Mouse (Mus musculus) spleen, postnatal 10 days (tissue): ENCODE results near the gene Pus7.
A peak's percentile ranks its signal among the peaks of the same experiment; 100 is the strongest.
"Not testable (repeated sequence)": the region's sequence is repeated elsewhere in the genome, so short reads cannot be mapped to it uniquely, and the experiment has no call there.

ENCODE experiments used
- DNase-seq, 2 experiments: peaks; one replicate each; pipeline ENCODE4 v3.0.0; 2021 to 2022; ENCODE audit warnings: low spot score in 2 of 2

The Pus7 gene

DNA sequence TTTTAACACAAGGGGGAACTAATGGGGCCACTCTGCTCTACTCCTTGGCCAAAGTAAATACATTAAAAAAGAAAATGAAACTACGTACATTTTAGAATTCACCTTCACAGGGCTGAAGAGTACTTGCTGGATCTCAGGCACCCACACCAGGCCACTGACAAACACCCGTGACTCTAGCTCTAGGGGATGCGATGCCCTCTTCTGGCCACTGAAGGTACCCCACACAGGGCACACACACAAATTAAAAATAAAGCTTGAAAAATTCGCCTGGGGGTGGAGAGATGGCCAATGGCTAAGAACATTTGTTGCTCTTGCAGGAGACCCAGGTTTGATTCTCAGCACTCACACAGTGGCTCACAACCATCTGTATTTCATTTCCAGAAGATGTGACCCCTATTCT lies 27.1 kb downstream of the Pus7 start:
- no peak for DNase-seq

DNA sequence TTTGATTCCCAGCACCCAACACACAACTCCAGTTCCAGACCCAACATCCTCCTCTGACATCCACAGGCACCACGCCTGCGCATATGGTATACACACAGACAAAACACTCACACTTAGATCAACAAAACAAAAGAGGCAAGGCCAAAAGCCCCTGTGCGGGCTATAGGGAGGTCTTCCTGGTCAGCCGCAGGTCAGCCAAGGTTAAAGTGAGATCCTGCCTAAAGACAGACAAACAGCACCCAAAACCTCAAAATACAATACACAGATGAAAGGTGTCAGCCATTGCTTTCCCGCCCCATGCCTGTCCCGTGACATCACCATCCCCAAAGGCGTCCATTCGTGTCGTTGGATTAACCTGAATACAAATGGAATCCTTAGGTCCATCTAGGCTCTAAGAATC lies 27.9 kb downstream of the Pus7 start:
- no peak for DNase-seq

DNA sequence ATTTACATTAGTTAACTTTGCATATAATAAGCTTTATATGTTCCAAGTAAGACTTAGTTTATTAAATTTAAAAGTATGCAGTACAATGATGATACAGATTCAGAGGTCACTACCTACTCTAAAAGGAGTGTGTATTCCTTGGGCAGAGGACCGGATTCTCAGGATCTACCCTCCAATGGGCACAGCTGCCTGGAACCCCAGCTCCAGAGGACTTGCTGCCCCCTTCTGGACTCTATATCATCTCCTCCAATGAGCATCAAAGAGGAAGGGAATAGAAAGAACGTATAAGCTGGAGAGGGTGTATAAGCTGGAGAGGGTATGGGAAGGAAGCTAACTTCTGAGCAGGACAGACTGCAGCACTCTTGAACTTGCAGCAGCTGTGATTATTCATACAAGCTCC lies 33.6 kb downstream of the Pus7 start:
- no peak for DNase-seq

DNA sequence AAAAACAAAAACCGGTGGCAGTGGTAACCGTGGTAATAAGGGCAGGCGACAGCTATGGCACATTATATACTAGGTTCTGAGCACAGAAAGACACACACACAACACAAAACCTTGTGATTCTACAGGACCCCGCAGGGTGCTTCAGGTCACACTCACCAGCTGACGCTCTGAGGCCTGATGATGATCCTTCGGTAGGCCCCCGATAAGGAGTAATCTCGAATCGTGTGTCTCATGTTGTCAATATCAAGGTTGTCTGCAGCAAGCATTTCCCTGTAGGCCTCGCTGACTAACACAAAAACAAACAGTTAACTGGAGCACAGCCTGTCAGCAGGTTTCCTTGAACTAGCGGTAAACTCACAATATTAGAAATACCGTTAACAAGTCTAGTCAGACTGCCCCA lies 40.2 kb downstream of the Pus7 start:
- no peak for DNase-seq

DNA sequence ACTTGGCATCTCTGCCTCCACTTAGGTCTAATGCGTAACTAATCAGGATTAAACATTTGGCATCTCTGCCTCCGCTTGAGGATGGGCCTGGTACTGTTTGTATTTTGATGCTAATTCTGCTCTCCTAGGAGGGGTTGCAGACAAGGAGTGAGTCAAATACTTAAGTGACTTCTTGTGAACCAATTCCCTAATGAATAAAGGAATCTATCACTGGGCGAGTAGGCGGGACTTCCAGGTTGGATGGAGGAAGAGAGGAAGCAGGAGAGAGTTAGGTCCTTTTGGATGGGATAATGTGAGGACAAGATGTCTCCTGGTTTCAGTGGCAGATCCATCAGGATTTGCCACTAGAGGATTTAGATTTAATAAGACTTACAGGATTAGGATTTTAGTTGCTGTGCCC lies 46.4 kb downstream of the Pus7 start:
- DNase-seq: no peak

DNA sequence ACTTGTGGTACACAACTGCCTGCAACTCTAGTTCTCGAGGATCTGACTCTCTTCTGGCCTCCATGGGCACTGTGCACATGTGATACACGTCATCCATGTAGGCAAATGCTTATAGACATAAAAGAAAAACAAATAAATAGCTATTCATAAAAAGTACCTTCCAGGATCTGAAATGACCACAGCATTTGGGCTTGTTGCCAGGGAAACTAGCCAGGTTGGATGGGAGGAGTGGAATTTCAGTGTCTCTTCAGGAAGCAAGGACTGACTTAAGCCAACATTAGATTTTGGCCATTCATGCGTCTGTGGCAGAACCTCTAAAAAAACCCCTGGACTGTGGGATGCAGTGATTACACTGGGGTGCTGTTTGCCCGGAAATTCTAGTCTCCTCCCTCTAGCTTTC lies 47.1 kb downstream of the Pus7 start:
- DNase-seq: no peak

DNA sequence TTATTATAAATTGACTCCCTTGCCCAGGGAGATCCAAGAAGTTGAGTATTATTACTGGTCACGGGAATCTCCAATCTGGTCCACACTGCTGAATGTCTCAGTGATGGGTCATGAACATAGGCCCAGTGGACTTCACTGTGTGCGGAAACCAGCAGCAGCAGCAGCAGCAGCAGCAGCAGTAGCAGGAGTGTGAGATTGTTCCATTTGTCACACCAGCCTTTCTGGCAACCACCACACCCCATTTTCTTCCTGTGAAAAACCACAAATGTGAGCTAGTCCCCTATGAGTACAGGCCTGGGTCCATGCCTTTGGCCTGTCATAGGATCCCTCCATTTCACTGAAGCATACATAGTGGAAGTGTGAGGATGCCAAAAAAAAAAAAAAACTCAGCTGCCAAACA lies 61.6 kb downstream of the Pus7 start:
- DNase-seq: no peak

DNA sequence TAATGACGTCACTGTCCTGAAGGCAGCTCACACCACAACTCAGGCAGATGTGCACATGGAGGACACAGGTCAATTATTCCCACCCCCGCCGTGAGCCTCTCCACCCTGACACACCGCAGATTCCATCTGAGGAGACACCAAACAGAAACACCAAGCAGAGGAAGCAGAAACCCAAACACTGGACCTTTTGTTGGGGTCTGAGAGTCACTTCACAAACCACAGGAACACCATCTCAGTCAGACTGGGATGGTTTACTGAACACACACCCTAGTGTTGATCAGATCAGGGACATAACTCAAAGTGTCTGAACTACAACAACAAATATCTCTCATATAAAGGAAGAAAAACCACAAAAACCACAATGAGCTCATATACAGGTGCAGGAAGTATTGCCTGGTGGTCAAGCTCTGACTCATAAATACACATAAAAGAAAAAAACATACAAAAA lies 64.6 kb downstream of the Pus7 start:
- DNase-seq: no peak

DNA sequence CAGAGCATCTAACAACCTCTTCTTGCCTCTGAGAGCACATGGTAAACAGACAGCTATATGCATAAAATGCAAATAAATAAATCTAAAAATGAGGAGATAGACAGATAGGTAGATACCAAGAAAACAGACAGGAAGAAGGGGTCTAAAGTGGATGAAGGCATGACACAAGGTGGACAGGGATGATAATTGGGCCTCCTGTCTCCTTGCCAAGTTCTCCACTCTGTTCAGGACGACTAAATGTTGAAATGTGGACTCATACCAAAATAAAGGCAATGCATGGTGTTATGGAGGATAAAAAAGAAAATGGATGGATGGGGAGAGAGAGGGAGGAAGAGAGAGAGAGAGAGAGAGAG lies 65.4 kb downstream of the Pus7 start:
- no peak for DNase-seq

DNA sequence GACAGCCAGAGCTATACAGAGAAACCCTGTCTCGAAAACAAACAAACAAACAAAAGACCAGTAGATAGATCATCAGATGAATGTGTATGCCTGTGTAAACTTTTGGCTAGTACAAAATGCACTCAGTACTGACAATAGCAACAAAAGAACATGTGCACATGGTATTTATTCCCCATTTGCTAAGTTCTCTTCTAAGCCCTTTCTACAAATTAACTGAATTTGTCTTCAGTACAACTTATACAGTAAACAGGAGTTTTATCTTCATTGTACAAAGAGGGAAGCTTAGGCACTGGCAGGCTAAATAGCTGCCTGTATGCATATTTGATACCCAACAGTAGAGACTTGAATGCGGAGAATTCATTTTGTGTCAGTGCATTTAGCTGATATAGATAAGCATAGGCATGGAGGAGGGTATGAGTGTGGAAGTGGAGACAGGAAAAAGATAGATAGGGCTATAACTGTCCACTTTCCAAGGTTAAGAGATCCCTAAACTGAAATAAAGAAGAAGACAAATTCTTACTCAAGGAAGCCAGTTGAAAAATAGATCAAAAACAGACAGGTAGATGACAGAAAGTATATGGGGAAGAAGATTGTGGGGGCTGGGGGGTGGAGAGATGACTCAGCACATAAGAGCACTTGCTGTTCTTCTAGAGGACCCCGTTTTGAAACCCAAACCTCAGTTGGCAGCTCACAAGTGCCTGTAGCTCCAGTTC lies 65.9 kb downstream of the Pus7 start:
- DNase-seq: no peak

DNA sequence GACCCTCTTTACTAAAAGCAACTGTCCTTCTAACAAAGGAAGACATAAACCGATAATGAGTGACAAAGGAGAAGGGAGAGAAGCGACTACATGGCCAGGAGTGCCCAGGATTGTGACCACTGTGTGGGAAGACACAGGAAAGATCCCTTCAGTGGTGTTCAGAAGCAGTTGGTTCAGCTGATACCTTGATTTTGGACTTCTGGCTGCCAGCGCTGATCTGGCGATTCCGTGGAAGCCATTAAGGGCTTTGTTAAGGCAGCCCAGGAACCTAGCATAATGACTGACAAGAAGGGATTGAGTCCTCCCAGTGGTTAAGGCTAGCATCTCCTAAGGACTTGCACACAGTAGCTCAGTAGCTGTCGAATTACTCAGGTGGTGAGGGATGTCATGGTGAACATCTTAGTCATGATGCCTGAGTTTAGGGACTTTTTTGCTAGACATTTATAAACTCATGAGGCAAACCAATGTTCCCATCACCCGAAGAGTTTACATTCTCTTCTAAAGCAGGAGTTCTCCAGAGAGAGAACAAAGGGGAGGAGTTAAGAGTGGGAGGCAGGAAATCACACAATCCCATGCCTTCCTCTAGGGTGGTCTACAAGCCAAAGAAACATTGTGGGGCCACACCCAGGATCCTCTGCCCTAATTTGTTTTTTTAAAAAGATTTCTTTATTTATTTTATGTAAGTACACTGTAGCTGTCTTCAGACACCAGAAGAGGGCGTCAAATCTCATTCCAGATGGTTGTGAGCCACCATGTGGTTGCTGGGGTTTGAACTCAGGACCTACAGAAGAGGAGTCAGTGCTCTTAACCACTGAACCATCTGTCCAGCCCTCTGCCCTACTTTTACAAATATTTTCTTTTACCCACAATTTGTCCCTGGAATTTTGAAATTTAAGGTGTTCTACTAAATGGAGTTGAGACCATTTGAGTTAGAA lies 69.8 kb downstream of the Pus7 start:
- DNase-seq: no peak

DNA sequence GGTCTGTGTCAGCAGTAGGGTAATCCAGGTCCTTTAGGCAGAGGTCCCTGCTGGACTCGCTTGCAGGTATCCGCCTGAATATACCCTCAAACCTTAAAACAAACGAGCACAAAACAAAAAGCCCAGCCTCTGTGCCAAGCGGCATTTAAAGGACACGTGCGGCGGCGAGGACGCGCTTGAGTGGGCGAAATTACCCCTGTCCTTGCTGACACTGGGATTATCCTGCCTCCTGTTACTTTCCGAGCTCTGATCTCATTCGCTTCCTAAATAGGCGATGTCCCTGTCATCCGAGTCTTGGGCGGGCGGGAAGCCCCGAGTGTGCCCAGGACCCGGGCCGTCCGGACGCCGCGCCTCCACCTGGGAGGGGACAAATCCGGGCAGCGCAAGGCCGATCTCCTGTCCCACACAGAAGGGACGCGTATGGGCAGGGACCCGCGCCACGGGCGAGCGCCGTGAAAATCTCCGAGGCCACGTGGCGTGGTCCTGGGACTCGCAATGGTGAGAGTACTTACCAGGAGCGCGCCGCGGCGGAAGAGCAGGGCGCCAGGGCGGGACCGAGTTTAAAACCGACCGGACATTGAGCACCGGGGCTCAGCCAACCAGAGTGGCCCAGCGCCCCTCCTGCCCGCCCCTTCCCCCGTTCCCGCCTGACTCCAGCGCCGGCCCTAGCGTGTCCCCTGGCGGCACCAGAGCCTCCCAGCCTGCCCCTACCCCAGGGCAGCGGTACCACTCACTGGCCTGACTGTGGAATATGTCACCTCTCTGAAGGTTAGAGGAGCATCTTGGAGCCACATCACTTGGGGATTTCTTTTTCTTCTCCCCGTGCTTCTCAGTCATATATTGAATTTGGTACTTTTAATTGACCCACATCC lies 71.1 kb downstream of the Pus7 start:
- peak; percentile 63 to 81 for DNase-seq

DNA sequence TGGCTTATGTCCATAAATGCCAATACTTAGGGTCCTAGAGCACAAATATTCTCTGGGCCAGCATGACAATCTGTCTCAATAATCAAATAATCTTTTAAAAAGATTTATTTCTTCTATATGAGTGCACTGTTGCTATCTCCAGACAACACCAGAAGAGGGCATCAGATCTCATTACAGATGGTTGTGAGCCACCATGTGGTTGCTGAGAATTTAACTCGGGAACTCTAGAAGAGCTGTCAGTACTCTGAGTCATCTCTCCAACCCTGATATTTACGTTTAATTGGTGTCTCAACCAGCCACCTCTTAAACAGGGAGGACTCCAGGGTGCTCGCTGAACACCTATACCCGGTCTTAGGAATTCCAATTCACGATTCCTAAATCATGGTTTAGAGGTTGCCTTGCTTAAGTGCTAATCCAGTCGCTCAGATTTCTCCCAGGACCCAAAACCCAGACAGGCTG lies 71.8 kb downstream of the Pus7 start:
- DNase-seq: peak in 1 of 2 experiments; percentile 12

DNA sequence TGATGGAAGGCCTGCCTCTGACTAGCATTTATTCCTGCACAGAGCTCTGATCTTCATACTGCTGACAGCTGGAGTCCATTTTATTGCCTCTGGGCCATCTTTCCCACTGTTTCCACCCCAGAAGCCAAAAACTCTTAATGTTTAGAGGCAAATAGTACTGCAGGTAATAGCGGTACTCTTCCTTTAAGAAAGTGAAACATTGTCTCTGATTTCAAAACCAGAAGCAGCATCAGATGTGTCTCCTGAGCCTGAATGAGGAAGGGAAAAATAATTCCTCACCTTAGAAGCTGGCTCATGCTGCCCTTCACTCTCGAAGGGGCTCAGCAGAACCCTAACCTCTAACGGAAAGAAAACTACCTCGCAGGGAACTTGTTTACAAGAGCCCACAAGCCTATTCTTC lies 72.3 kb downstream of the Pus7 start:
- DNase-seq: no peak

DNA sequence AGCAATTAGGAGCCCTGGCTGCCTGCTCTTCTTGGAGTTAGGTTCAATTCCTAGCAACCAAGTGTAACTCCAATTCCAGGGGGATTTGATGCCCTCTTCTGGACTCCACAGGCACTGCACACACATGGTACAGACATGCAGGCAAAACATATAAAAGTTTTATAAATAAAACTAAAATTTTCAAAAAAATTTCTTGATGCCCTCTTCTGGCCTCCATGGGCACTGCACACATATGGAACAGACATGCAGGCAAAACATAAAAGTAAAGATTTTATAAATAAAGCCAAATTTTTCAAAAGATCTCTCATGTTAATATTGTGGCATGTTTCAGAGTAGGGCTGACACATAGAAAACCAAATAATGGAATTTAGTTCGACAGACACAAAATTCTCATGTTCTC lies 73.8 kb downstream of the Pus7 start:
- no peak for DNase-seq

DNA sequence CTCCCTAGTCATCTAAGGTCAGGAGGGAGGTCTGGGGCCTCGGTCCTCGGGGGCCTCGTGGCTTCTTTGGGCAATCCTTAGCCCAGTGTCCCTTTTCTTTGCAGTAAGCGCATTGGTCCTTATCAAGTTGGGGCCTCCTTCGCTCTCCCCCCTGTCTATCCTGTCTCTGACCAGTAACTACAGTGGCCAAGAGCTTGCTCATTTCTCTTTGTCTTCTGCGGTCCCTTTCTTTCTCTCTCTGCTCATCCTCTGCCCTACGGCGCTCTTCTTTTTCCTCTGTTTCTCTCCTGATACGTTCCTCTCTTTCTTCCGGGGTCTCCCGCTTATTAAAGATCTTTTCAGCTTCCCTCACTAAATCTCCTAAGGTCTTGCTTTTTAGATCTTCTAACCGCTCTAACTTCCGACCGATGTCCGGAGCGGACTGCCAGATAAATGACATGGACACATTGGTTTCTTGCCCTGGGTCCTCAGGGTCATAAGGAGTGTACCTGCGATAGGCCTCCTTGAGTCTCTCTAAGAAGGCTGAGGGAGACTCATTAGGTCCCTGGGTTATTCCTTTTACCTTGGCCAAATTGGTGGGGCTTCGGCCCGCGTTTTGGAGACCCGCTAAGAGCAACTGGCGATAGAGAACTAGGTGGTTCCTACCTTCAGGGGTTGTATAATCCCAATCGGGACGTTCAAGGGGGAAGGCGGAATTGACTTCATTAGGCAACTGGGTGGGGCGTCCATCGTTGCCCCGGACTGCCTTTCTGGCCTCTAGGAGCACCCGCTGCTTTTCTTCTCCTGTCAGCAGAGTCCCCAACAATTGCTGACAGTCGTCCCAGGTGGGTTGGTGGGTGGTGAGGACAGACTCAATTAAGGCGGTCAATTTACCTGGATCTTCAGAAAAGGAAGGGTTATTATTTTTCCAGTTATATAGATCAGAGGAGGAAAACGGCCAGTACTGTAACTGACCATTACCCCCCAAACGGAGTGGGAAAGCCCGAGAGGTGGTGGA lies 76.6 kb downstream of the Pus7 start:
- DNase-seq: not testable (repeated sequence)

DNA sequence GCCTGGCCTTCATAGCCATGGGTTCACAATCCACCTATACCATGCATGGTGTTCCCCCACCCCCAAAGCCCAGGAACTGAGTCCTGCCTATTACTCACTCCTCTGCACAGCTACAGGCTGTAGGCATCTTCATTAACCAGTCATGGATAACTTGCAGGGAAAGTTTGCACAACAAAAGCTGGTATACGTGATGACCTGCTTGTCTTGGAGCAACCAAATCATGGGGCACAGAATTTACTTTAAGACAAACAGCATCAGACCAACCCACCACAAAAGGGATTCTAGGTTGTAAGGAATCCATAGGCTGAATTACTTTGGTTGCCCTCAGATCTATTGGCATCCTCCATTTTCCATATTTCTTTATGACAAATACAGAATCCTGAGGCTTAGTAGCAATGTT lies 86.1 kb downstream of the Pus7 start:
- no peak for DNase-seq
